Mouse (Mus musculus): ENCODE results near the gene Gm21964.

Gene Gm21964

GRCm38 (mm10) chr8:110100907-110101306 is at the start of gene Gm21964:
Gene Gm21964 (plus strand): TSS chr8:110101207.
- no peak for DNase-seq (ENCODE audit: extremely low read depth, insufficient read length, low spot score)

DNA sequence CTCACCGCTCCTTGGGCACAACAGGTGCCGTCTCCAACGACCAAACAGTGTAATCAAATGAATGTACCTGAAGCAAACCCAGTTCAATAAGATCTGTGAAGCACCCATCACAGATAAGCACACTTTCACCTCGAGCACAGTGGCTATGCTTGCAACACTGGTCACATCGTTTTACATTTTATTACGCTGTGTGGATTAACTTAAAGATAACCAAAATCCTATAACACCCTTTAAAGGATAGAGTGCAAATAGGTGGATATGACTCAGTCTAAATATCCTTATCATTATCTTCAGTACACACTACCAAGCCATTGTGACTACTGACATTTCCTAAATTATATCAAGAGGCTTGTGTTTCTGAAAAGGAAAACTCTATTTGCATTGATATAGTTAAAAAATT is 49.8 kb upstream of the Gm21964 start:
- no peak for DNase-seq (ENCODE audit: extremely low read depth, insufficient read length, low spot score)

DNA sequence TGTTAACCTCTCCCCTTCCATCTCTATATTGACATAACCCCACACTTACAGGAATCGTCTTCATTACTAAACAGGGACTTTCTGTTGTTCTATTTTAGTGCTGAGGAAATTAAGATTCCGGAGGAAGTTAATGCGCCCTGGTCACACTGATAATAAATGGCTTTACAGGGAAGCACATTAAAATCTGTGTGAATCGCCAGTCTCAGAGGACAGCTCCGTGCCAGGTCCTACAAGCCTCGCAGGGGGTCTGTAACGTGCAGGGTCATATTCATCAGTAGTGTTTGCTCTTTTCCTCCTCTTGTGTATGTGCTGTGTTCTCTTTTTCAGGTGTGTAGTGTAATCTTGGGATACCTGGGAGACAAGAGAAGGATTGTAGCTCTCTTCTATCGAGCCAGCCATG is 42.8 kb upstream of the Gm21964 start:
- DNase-seq (ENCODE audit: extremely low read depth, insufficient read length, low spot score): no peak

GRCm38 (mm10) chr8:110064161-110064560 is 36.8 kb upstream of the Gm21964 start:
- DNase-seq (ENCODE audit: extremely low read depth, insufficient read length, low spot score): no peak

GRCm38 (mm10) chr8:110064606-110065365 is 36.2 kb upstream of the Gm21964 start:
- no peak for DNase-seq (ENCODE audit: extremely low read depth, insufficient read length, low spot score)

DNA sequence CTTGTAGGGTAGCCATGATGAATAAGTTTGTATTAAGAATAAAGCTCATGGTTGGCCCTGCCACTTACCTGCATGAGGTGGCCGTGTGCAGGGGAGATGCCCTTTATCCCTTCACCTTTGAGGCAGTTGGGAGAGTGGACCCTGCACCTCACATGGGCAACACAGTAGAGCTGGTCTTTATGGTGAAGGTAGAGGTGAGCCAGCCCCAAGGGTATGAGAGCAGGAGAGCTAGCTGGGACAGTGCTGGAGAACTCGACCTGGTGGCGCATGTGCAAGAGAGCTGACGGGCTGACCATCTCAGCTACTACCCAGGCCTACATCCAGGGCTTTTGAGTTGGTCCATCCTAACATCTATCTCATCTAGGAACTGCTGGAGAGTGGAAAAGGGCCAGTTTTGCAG is 35.3 kb upstream of the Gm21964 start:
- no peak for DNase-seq (ENCODE audit: extremely low read depth, insufficient read length, low spot score)

DNA sequence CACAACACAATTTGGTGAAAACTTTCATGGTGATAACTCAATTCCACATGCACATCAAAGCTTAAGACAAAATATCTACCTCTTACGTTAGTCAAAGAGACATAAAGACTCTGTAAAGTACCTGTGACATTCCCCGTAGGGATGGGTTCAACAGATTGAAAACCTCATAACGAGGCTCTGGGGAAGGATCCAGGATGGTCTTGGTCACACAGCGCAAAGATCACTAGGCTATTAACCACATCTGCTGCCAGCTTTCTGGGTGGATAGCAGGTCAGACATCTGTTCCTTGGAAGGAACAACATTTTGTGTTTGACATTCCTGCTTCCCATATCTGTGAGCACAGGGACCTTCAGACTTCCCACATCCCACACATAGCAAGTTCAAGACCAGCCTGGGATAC is 31.3 kb upstream of the Gm21964 start:
- DNase-seq (ENCODE audit: extremely low read depth, insufficient read length, low spot score): no peak

GRCm38 (mm10) chr8:110071600-110071999 is 29.4 kb upstream of the Gm21964 start:
- no peak for DNase-seq (ENCODE audit: extremely low read depth, insufficient read length, low spot score)

DNA sequence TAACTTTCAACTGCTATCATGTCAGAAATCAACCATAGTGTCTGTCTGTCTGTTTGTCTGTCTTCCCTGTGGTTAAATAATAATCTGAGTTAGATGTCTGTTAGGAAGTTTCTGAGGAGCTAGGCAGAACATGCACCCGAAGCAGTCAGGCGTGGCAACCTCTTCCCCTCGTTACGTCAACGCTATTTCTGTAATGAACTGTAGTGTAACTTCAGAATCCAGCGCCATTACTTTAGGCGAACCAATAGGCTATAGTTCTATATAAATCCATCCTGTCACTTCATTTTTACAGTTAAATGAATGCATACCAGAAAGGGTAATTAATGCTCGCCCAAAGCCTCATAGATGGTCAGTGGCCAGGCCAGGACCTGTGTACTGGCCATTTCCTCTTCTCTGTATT is 26.5 kb upstream of the Gm21964 start:
- DNase-seq (ENCODE audit: extremely low read depth, insufficient read length, low spot score): no peak

- no peak for DNase-seq (ENCODE audit: extremely low read depth, insufficient read length, low spot score)
Measured at GRCm38 (mm10) chr8:110079282-110080221, 21.5 kb upstream of the Gm21964 start, which contains the start of gene Zfp612. Gene Zfp612 (plus strand): TSS chr8:110079746.

DNA sequence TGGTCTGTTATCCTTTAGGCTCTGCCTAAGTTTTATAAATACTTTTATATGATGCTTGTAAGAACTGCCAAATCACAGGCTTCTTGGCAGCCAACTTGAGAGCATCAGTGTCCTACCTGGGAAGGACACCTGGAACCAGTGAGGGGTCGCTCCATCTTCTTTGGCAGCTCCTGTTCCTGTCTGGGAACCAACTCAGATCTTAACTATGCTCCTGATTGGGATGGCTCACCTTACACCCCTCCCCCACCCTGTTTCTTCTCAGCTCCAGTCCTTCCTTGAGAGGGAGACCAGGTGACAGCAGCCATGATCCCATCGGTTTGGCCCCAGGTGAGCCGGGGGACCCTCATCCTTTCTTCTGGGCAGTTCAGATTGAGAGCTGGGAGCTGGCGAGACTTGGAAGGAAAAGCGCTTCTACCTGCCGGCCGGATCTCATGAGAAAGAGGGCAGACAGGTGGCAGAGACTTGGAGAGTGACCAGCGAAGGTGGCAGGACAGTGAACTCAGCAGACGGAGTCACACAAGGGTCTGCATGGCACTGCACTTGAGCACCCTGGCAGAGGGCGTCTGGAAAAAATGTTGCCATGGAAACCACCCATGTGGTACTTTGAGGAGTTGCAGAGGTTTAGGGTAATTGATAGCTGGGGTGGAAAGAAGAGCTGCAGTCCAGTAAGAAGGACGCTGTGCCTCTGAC is 18.4 kb upstream of the Gm21964 start:
- DNase-seq (ENCODE audit: extremely low read depth, insufficient read length, low spot score): no peak

DNA sequence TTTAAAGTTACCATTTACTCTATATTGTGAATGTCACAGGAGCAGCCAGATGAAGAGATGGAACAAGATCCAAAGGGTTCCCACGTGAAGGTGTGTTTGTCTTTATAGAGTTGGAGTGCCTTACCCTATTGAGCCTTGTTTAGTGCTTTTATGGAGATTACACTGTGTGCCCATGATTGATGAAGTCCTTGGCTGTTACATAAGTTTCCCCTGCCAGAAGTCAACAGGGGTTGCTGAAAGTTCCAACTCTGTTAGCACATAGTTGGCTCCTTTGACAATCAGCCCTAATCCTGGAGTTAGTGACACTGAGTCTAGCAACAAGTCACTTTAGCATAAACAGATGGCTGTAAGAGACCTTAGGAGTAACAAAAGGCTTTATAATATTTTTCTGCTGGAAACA is 9.1 kb upstream of the Gm21964 start:
- DNase-seq (ENCODE audit: extremely low read depth, insufficient read length, low spot score): no peak

DNA sequence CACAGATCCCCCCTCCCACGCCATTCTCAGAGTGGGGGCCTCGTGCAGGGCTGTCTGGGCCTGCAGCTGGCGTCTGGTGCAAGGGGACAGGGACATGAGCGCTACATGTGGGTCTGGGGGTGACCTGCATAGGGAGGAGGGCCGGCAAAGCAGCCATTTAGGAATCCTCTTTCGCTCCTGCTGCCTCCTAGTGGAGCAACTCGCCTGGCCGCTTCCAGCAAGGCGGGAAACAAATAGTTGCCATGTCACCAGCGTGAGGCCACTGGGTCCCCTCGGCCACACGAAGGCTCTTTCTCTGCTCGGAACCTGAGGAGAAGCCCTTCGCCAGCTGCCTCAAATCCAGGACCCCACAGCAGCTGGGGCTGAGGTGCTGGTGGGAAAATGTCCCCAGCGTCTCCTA is 669 bp downstream of the Gm21964 start:
- no peak for DNase-seq (ENCODE audit: extremely low read depth, insufficient read length, low spot score)

- DNase-seq (ENCODE audit: extremely low read depth, insufficient read length, low spot score): no peak
Measured at GRCm38 (mm10) chr8:110102653-110103052, 1.6 kb downstream of the Gm21964 start, which contains the start of gene Gm17720. Gene Gm17720 (minus strand): TSS chr8:110102753.

GRCm38 (mm10) chr8:110119715-110120114 is 18.7 kb downstream of the Gm21964 start:
- DNase-seq (ENCODE audit: extremely low read depth, insufficient read length, low spot score): no peak

GRCm38 (mm10) chr8:110130537-110130936 is 29.5 kb downstream of the Gm21964 start:
- peak; percentile 39 for DNase-seq (ENCODE audit: extremely low read depth, insufficient read length, low spot score)

- DNase-seq (ENCODE audit: extremely low read depth, insufficient read length, low spot score): no peak
Measured at GRCm38 (mm10) chr8:110134236-110134635, 33.2 kb downstream of the Gm21964 start.

DNA sequence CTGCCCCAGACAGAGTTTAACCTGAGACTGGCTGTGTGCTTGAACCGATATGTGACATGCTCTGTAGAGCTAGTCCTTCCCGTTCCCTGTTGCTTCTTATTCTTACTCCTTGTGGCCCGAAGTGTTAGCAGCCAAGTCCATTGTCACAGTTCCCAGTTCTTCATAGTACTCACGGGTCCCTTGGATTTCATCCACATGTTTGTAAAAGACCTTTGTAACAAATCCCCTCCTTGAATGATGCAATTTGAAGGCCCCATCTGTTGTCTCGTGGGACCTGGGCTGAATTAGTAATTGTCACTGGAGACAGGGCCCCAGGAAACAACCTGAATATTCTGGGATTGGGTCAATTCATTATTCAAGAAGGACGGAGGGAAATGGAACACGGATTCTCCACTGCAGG is 34.5 kb downstream of the Gm21964 start:
- no peak for DNase-seq (ENCODE audit: extremely low read depth, insufficient read length, low spot score)

DNA sequence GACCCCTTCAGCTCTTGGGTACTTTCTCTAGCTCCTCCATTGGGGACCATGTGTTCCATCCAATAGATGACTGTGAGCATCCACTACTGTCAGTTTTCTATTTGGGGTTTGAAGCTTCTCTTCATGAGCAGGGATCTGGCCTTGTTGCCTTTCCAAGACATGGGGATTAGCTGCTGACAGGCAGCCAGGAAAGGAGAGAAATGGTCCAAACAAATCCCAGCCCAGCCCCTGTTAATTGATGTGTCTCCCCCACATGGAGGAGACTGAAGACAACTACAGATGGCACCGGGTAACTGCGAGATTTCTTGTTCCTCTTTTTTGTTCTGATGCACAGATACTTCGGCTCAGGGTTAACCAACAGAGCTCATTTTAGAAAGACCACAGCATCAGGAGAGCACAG is 39.1 kb downstream of the Gm21964 start:
- DNase-seq (ENCODE audit: extremely low read depth, insufficient read length, low spot score): no peak

GRCm38 (mm10) chr8:110140770-110141169 is 39.8 kb downstream of the Gm21964 start:
- DNase-seq (ENCODE audit: extremely low read depth, insufficient read length, low spot score): no peak

DNA sequence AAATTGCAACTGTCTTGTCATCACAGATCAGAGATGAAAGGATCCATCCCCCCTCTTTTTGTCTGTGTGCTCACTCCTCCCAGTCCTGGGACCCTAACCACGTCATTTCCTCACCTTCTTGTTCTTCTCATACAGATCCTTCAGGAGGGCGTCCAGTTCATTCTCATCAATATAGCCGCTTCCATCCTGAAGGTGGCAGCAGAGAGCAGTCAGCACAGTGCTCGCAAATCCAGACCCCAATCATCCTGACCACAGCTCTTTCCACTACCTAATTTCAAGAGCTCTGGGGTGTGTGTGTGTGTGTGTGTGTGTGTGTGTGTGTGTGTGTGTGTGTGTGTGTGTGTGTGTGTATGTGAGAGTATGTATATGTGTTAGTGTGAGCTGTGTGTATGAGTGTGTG is 44.5 kb downstream of the Gm21964 start:
- DNase-seq (ENCODE audit: extremely low read depth, insufficient read length, low spot score): no peak

Data from 3134 (cell line).